9 mouse cellular contexts compared by ENCODE assay signal in the genomic region with DNA sequence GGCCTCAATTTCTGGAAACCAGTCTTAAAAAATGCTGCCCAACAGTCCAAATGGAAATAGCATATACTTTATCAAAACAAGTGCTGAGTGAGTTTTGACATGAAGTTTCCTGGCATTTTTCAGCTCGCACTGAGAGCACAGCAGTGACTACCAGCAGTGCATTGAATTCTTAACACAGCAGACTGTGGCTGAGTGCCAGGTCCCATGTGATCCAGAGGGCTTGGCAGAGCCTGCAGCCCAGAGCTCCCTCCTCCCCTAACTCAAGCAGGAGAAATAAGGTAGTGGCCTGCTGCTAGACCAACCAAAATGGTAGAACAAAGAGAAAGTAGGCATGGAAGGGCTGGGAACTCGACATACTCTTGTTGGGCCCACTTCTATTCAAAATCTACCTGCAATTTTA.
DNase-seq lines count a peak whose midpoint lies in the region; ATAC-seq and TF ChIP-seq lines count a peak whose summit lies in the region.
"Had no signal": no experiment of that assay in that cellular context is flagged by ENCODE, and none has a peak within 500 bp of the region (broad histone marks: within the 10 kb centered on the region; RNA-seq: fewer than 3 reads in every experiment).

No protein-coding gene starts in this region.

- H3K9ac ChIP-seq in kidney, embryonic 15.5 days: no peak overlapping the region

- no peak for TF ChIP-seq POLR2A in cerebellum, adult 2 months (IDR thresholded peaks at IDR 0.05; ENCODE audit: borderline replicate concordance, insufficient read depth, low read length)

- H3K27me3 ChIP-seq in kidney, embryonic 15.5 days: no peaks in the 10 kb centered on the region
- H3K27me3 ChIP-seq in cerebellum, adult 2 months (ENCODE audit: control insufficient read depth, insufficient read depth, low read length): no peaks in the 10 kb centered on the region

- no peaks in the 10 kb centered on the region for H3K4me1 ChIP-seq in kidney, embryonic 15.5 days
- H3K4me1 ChIP-seq in cerebellum, adult 2 months (ENCODE audit: control insufficient read depth, insufficient read depth, low read length): no peaks in the 10 kb centered on the region

- DNase-seq in kidney, adult 11 months: peak; percentile 81
- DNase-seq in cerebellum, adult 2 months: peak; percentile 41 to 47
- peak; percentile 74 for DNase-seq in gastrocnemius, postnatal 14 days
- peak; percentile 81 to 83 for DNase-seq in kidney, postnatal 4 days
- DNase-seq in lung, postnatal 10 days: peak; percentile 87
- DNase-seq in urinary bladder, postnatal 25 days (ENCODE audit: low spot score): peak; percentile 8

- peaks cover 5% of the 10 kb centered on the region; the same call in 1 of the 2 replicates for H3K9me3 ChIP-seq in kidney, embryonic 15.5 days (replicated peaks)

- no peak overlapping the region for H3K4me2 ChIP-seq in kidney, embryonic 15.5 days

- ATAC-seq in kidney, embryonic 15.5 days (replicated peaks; ENCODE audit: low FRiP score): no peak
- no peak for ATAC-seq in monocyte, adult 5-6 weeks (replicated peaks; ENCODE audit: insufficient number of reproducible peaks, low FRiP score, low TSS enrichment, poor library complexity, severe bottlenecking)

- intact Hi-C loops in gastrocnemius, postnatal 14 days (cut with DNase I; ENCODE audit: low total_unique reads): no loop called here

- H3K4me3 ChIP-seq in kidney, embryonic 15.5 days (replicated peaks): no peak overlapping the region
- H3K4me3 ChIP-seq in cerebellum, adult 2 months (replicated peaks; ENCODE audit: insufficient read depth, low read depth, low read length): no peak overlapping the region
- H3K4me3 ChIP-seq: myocyte had no signal

- peaks cover 34% of the 10 kb centered on the region for H3K36me3 ChIP-seq in kidney, embryonic 15.5 days

- WGBS in kidney, embryonic 15.5 days: 77% methylated on average over 2 of the region's 2 CpGs
- WGBS in cerebellum, adult 2 months: 31% methylated on average over 2 of the region's 2 CpGs

- TF ChIP-seq CTCF in cerebellum, adult 2 months (IDR thresholded peaks at IDR 0.05; ENCODE audit: borderline replicate concordance, insufficient read depth, low read depth, low read length): no peak

- no peak overlapping the region for H3K27ac ChIP-seq in kidney, embryonic 15.5 days
- no peak overlapping the region for H3K27ac ChIP-seq in cerebellum, adult 2 months (ENCODE audit: insufficient read depth, low read length)

Comparison
In these comparisons a context has a peak if more than half of its experiments do, and no peak if none do; other contexts are left out.
1. DNase-seq: peak in every context shown above with its lines; median percentile 87 in lung, postnatal 10 days; 82 in kidney, postnatal 4 days; 81 in kidney, adult 11 months; 74 in gastrocnemius, postnatal 14 days; 44 in cerebellum, adult 2 months; 8 in urinary bladder, postnatal 25 days.